25 mouse cellular contexts compared by ENCODE assay signal in genomic region chr3:50002067-50002466, GRCm38 (mm10).
"Had no signal": no experiment of that assay in that cellular context is flagged by ENCODE, and none has a peak within 500 bp of the region (broad histone marks: within the 10 kb centered on the region; RNA-seq: fewer than 3 reads in every experiment).

No protein-coding gene starts in this region.

- DNase-seq: gastrocnemius, adult 2 months; gastrocnemius, postnatal 14 days; gastrocnemius, postnatal 36 days; heart, adult 18-20 months; heart, postnatal 10 days; heart, postnatal 4 days; kidney, adult 11 months; kidney, adult 2 months; kidney, adult 9 months; kidney, postnatal 14 days; kidney, postnatal 36 days; layer of hippocampus, adult 9-11 months; layer of hippocampus, postnatal 36 days; left cerebral cortex, postnatal 4 days had no signal

- H3K4me3 ChIP-seq: gastrocnemius, adult 2 months; heart, embryonic 10.5 days; heart, embryonic 12.5 days; hindbrain, embryonic 10.5 days; hindbrain, embryonic 12.5 days; hindbrain, embryonic 15.5 days; kidney, embryonic 15.5 days; limb, embryonic 13.5 days; limb, embryonic 15.5 days; liver, embryonic 12.5 days had no signal

- ATAC-seq: hindbrain, postnatal 0 days; intestine, embryonic 16.5 days; liver, embryonic 12.5 days had no signal

- H3K36me3 ChIP-seq: heart, embryonic 10.5 days; heart, embryonic 12.5 days; hindbrain, embryonic 10.5 days; hindbrain, embryonic 12.5 days; hindbrain, embryonic 15.5 days; kidney, embryonic 15.5 days; limb, embryonic 13.5 days; limb, embryonic 15.5 days; liver, embryonic 12.5 days had no signal

- H3K27me3 ChIP-seq: heart, embryonic 12.5 days; hindbrain, embryonic 12.5 days; hindbrain, embryonic 15.5 days; kidney, embryonic 15.5 days; limb, embryonic 13.5 days; limb, embryonic 15.5 days; liver, embryonic 12.5 days had no signal

- H3K4me2 ChIP-seq: heart, embryonic 12.5 days; hindbrain, embryonic 12.5 days; hindbrain, embryonic 15.5 days; kidney, embryonic 15.5 days; limb, embryonic 13.5 days; limb, embryonic 15.5 days; liver, embryonic 12.5 days had no signal
